Mouse (Mus musculus): ENCODE measurements around the gene Myh14.
A peak's percentile ranks its signal among the peaks of the same experiment; 100 is the strongest.

Gene Myh14

DNA sequence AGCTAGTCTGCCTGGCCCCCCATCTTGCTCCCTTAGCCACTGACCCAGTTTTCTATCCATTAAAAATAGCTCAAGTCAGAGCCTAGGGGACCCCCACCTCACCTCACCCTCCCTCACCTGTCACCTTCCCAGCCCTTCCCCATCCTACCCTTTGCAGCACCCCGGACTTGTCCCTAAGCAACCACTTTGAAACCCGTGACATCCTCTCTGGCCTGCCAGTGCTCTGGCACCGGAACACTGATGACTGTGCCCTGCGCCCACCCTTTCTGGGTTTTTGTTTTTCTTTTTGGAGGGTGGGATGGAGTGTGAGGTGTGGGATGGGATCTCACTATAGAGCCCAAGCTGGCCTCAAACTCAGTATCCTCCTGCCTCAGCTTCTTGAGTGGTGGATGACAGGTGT lies 73.0 kb downstream of the Myh14 start:
- DNase-seq = no peak

GRCm38 (mm10) chr7:44596996-44597538 lies 73.6 kb downstream of the Myh14 start:
- DNase-seq = peak in 1 of 2 experiments; percentile 25

DNA sequence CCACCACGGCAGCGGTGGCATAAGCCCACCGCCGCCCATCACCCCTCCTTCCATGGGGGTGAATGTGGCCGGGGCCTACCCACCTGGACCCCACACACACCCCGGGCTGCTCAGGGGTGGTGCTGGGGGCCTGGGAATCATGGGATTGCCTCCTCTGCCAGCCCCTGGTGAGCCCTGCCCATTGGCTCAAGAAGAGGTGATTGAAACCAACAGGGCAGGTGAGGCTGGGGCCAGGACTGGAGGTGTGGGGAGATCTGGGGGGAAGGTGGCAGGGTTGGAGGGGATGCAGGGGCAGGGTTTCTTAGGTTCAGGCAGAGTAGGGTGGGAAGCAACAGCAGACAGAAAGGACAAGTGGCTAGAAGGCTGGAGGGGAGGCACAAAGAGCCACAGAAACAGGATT lies 74.6 kb downstream of the Myh14 start:
- no peak for DNase-seq

GRCm38 (mm10) chr7:44595131-44595561 lies 75.5 kb downstream of the Myh14 start:
- peak in 1 of 2 experiments; percentile 36 for DNase-seq

GRCm38 (mm10) chr7:44594291-44594690 lies 76.4 kb downstream of the Myh14 start:
- peak; percentile 92 to 94 for DNase-seq

DNA sequence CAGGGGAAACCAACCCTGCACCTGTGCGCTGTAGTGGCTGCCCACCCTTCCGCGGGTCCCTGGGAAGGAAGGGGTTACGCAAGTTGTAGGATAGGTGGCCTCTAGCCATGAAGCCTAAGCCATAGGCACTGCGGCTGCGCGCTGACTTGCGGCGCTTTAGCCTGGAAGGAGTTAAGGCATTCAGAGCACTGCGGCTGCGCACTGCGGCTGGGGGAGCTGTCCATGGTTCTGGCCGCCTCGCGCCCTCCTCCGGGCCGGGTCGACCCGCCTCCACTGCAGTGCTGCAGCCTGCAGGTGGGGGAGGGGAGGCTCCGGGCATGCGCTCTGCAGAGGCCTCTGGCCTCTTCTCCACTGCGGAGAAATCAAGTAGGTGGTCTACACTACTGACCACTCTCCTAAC lies 76.9 kb downstream of the Myh14 start:
- DNase-seq = peak; percentile 99 to 100

GRCm38 (mm10) chr7:44593051-44593450 lies 77.6 kb downstream of the Myh14 start:
- peak; percentile 65 to 72 for DNase-seq

DNA sequence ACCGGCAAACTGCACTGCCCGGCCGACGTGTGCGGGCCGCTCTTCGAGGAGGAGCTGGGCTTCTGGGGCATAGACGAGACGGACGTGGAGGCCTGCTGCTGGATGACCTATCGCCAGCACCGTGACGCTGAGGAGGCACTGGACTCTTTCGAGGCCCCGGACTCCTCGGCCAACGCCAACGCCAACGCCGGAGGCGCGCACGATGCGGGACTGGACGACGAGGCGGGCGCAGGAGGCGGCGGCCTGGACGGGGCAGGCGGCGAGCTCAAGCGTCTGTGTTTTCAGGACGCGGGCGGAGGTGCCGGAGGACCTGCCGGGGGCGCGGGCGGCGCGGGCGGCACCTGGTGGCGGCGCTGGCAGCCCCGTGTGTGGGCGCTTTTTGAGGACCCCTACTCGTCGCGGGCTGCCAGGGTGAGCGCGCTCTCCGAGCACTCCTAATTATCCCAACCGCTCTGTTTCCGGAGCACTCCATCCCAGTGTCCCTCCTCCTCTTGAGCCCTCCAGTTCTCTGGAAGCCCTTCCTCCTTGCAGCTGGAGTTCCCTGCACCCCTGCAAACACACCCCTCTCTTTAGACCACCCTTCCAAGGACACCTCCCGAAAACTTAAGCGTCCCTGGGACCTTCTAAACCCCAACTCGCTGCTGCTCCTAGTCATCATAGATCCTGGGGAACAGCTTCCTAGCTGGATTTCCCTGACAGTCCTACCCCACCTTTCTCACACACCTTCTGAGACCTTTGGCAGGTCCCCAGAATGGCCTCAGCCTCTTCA lies 79.1 kb downstream of the Myh14 start:
- peak; percentile 68 to 73 for DNase-seq

- peak; percentile 98 to 99 for DNase-seq
Measured at GRCm38 (mm10) chr7:44590402-44591347, 80.0 kb downstream of the Myh14 start, which contains the start of gene Kcnc3. Gene Kcnc3, plus strand, starts transcription at chr7:44590664.

DNA sequence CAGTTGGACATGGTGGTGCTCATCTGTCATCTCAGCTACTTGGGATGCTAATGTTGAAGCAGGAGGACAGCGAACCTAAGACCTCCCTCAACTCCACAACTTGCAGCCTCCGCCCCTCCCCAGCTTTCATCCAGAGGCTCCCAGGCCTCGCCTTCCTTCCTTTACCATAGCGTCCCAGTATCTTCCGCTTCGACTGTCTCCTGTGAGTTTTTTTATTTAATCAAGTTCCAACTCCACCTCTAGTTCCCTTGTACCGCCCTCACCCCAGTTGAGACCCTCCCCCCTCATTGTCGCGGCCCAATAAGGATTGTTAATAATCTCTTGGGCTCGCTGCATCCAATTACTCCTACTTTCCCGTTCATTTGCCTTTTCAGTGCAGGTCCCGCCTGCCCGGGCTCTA lies 80.7 kb downstream of the Myh14 start:
- DNase-seq = peak; percentile 76 to 80

DNA sequence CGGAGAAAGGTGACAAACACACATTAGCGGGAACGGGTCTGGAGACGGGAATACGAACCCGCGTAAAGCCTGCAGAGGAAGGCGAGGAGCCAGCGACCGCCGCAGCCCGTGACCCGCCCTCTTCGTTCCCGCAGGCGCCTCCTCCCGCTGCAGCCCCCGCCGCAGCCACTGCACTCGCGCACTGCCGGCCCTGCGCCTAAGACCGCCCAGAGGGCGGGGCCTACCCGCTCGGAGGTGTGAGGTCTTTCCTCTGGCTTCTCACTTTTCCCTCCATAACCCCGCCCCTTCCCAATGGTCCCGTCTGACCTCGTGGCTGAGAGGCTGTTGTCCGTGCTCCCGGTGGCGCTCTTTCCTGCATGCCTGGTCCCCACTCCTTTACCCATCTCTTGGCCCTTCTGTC lies 81.5 kb downstream of the Myh14 start:
- DNase-seq = peak; percentile 94 to 97

GRCm38 (mm10) chr7:44588338-44588737 lies 82.3 kb downstream of the Myh14 start:
- peak in 1 of 2 experiments; percentile 49 for DNase-seq

GRCm38 (mm10) chr7:44587676-44588075 lies 83.0 kb downstream of the Myh14 start:
- DNase-seq = no peak

- DNase-seq = peak; percentile 89 to 91
Measured at GRCm38 (mm10) chr7:44586930-44587329, 83.7 kb downstream of the Myh14 start.

- peak; percentile 77 to 78 for DNase-seq
Measured at GRCm38 (mm10) chr7:44586518-44586917, 84.1 kb downstream of the Myh14 start.

GRCm38 (mm10) chr7:44585606-44586005 lies 85.0 kb downstream of the Myh14 start:
- DNase-seq = no peak

GRCm38 (mm10) chr7:44584921-44585320 lies 85.7 kb downstream of the Myh14 start:
- no peak for DNase-seq

- DNase-seq = no peak
Measured at GRCm38 (mm10) chr7:44584265-44584804, 86.3 kb downstream of the Myh14 start.

GRCm38 (mm10) chr7:44583146-44583545 lies 87.5 kb downstream of the Myh14 start:
- no peak for DNase-seq

DNA sequence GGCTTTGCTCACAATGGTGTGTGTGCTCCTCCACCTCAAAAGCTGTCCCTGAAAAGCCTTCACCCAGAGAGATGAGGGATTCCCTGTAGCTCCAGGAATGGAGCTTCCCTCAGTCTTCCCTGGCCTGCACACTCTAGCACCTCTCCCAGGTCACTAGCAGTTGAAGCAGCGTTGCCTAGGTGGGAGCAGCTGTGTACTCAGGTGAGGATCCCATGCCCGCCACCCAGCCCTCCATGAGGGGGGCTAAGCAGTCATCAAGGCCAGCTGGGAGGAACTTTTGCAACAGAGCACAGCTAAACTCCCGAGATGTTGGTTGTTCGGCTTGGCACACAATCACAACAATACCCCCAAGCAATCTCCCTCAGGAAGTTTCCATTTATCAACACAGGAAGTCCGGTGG lies 87.9 kb downstream of the Myh14 start:
- DNase-seq = no peak

- DNase-seq = no peak
Measured at GRCm38 (mm10) chr7:44581637-44582036, 89.0 kb downstream of the Myh14 start.

DNA sequence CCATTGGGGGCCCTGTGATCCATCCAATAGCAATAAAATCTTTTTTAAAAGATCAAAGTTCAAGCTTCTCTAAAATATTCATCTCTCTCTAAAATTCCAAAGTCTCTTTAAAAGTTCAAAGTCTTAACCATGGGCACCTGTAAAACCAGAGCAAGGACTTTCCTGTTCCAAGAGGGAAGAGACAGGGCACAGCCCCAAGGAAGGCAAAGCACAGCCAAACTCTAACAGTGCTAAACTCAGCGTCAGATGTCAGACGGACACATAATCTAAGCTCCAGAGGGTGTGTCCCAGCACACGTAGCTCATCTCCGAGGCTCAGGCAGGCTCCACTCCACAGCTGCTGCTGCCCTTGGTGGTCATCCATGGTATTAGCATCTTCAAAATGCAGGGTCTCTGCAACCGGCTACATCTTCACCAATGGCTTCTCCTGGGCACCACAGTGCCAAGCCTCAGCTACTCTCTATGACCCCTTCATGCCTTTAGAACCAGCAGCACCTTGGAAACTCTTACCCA lies 94.3 kb downstream of the Myh14 start:
- peak in 1 of 2 experiments; percentile 22 for DNase-seq

Data from cerebellum, postnatal 10 days (tissue).